Mouse (Mus musculus) central nervous system, embryonic 11.5 days (tissue): ENCODE data around the gene Cd40. TPM values are rescaled to one million over a fixed set of nuclear protein-coding genes. Genes with fewer than 3 reads are reported as not detected.

Source experiments
- polyA plus RNA-seq: library from polyadenylated mRNA; depleted of rRNA; stranded (reverse); fragments of >200 nt; gene quantifications from 2 replicates; pipeline ENCODE4 v1.2.3, GENCODE M21; 2012; rRNA removed

Gene Cd40
- 7.3 and 10.2 TPM in 2 replicates for polyA plus RNA-seq

DNA sequence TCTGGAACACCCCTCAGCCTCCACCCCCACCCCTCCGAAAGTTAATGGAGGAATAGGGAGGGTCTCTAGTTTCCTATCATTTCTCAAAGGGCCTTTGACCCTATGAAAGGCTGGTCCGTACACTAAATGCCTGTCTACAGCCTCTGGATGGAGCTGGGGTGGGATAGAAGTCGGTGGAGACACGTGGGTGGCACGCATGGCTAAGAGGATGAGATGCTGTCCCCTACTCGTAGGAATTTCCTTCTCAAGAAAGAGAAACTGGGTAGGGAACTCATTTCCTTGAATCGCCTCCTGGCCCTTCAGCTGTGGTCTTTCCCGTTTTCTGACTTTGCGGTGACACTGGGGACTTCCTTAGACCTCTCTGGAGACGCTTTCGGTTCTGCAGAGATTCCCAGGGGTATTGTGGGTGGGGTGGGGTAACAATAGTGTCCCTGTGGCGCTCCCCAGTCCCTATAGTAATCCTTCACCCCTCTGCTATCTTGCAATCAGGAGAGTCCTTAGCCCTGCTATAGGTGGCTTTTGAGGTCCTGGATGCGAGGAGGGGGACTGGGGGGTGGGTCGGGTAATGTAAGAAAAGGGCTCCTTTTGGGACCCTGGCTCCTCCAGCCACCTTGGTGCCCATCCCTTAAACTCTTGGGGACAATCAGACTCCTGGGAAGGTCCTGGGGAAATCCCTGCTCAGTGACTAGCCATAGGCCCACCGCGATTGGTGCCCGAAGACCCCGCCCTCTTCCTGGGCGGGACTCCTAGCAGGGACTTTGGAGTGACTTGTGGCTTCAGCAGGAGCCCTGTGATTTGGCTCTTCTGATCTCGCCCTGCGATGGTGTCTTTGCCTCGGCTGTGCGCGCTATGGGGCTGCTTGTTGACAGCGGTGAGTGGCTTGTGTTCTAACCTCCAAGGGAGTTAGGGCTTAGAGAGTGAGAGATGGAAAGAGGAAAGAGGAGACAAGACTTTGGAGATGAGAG, at the start of gene Cd40:
Gene Cd40 (plus strand): TSS at position 740 of the 965 bp plus-strand sequence.

DNA sequence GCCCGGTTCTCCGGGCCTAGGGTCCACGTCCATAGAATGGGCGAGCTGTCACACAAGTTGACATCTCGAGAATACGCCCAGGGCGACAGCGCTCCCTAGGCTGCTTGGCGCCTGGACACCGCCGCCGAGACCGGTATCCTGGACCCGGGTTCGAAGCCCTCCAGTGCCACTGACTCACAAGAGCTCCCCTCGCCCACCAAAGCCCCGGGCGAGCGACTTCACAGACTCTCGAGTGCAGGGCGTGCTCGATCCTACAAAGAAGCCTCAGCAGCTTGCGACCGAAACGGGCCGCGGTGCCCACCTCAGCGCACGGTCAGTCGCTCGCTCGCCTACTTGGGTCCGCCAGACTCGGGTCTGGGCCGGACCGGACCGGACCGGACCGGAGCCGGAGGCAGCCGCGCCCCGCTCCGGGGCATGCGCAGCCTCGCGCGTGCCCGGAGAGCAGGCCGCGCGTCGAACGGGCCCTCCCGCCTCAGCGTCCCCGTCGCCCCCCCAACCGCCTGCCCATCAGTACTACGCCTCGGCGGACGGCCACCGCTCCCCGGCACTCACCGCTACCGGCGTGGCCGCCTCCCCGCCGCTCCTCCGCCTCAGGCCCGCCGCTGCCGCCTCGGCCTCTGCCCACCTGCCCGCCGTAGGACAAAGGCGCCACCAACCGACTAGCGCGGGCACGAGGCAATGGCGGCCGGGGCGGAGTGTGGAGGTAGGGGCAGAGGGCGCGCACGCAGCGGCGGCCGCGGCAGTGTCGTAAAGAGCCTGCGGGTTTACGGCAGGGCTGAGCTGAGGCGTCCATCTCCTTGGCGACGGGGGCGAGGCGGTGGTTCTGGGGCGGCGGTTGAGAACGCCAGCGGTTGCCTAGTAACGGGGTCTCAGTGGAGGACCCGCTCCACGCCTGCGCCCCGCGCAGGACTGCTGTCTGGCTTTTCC, 21.0 kb upstream of the Cd40 start, which contains the start of gene Ncoa5:
Gene Ncoa5 (minus strand): TSS at position 737 of the 927 bp plus-strand sequence.

DNA sequence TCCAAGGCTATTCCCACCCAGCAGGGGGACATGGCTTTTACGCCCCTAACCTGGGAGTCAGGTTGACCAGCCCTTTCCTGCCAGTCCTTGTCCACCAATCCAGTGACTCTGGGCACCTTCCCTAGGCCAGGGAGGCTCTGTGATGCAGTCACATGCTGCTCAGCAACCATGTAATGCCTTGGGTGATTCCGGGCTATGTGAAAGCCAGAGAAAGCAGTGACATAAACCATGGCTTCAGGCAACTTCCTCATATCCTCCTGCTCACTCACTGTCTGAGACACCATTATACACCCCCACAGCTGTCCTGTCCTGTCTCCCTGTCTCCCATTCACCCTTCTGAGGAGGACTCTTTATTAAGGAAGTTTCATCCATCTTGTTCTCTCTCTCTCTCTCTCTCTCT, 35.2 kb downstream of the Cd40 start, which contains the start of gene 1700025C18Rik:
Gene 1700025C18Rik (minus strand): TSS at position 101 of the 400 bp plus-strand sequence.

Other genes starting within 250 kb of the Cd40 start
- 6.0 and 9.0 TPM in 2 replicates for gene Zswim1, start 232.9 kb upstream of the Cd40 start, polyA plus RNA-seq
- gene Spata25, start 227.1 kb upstream of the Cd40 start, polyA plus RNA-seq: 0.35 TPM in 1 of 2 replicates, not detected in the other
- 69.6 and 100 TPM in 2 replicates for gene Ctsa, start 222.8 kb upstream of the Cd40 start, polyA plus RNA-seq
- 5.9 and 6.0 TPM in 2 replicates for gene Neurl2, start 222.2 kb upstream of the Cd40 start, polyA plus RNA-seq
- gene Pltp, start 197.9 kb upstream of the Cd40 start, polyA plus RNA-seq: 42.5 and 58.0 TPM in 2 replicates
- 40.0 and 53.1 TPM in 2 replicates for gene Pcif1, start 176.3 kb upstream of the Cd40 start, polyA plus RNA-seq
- 18.2 and 29.1 TPM in 2 replicates for gene Zfp335, start 143.9 kb upstream of the Cd40 start, polyA plus RNA-seq
- 1.2 and 1.6 TPM in 2 replicates for gene Mmp9, start 114.8 kb upstream of the Cd40 start, polyA plus RNA-seq
- gene Slc12a5, start 94.8 kb upstream of the Cd40 start, polyA plus RNA-seq: 12.9 and 13.2 TPM in 2 replicates
- 89.9 and 97.7 TPM in 2 replicates for gene Ncoa5, start 20.8 kb upstream of the Cd40 start, polyA plus RNA-seq
- gene 1700025C18Rik, start 35.1 kb downstream of the Cd40 start, polyA plus RNA-seq: not detected in 2 replicates
- 5.7 and 9.5 TPM in 2 replicates for gene Cdh22, start 179.2 kb downstream of the Cd40 start, polyA plus RNA-seq
- 26.0 and 44.2 TPM in 2 replicates for gene Slc35c2, start 232.2 kb downstream of the Cd40 start, polyA plus RNA-seq